Mouse (Mus musculus) fibroblast of lung, adult 2 months (primary cell): Measurements from ENCODE around the gene Apol9a.
"Not testable (repeated sequence)": the region's sequence is repeated elsewhere in the genome, so short reads cannot be mapped to it uniquely, and the experiment has no call there.

Experiments used
- DNase-seq: peaks from one replicate; pipeline ENCODE4 v3.0.0-alpha.2; 2011; ENCODE audit warnings: low read depth

The Apol9a gene

DNA sequence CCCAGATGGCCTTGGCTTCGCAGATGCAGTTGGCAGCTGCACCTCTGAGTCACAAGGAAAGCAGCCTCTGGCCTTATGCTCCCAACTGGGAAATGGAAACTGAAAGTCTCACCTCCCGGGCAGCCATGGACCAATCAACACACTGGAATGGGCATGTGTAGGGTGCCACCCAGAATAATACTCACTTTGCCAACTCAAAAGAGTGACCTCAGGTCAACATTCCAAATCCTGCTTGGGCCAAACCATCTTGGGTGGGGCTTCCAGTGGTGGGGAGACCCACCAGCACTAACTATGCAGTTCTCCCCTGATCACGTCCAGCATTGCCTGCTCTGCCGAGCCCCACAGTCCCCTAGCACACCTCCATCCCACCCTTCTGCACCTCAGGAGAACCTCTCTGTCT lies at the start of gene Apol9a:
Apol9a (minus strand) TSS at position 101 of the 400 bp plus-strand sequence.
- not testable (repeated sequence) for DNase-seq

DNA sequence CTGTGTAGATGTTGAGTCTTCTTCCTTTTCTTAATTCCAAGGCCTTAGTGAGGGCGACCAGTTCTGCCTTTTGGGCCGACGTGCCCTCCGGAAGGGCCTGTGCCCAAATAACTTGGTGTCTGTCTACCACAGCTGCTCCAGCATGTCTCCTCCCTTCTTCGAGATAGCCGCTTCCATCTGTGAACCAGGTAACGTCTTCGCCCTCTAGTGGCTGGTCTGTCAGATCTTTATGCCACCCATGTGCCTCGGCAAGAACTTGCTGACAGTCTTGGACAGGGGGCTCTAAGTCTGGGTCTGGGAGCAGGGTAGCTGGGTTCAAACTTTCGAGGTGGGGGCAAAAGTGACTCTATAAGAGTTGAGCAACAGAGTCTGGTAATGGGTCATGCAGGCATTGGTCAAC lies 39.0 kb upstream of the Apol9a start:
- DNase-seq: not testable (repeated sequence)

GRCm38 (mm10) chr15:77447392-77447791 lies 36.5 kb upstream of the Apol9a start, which contains the start of gene Apol7b:
Gene Apol7b, minus strand, starts transcription at chr15:77447492.
- DNase-seq: not testable (repeated sequence)

GRCm38 (mm10) chr15:77445668-77446067 lies 34.7 kb upstream of the Apol9a start:
- not testable (repeated sequence) for DNase-seq

DNA sequence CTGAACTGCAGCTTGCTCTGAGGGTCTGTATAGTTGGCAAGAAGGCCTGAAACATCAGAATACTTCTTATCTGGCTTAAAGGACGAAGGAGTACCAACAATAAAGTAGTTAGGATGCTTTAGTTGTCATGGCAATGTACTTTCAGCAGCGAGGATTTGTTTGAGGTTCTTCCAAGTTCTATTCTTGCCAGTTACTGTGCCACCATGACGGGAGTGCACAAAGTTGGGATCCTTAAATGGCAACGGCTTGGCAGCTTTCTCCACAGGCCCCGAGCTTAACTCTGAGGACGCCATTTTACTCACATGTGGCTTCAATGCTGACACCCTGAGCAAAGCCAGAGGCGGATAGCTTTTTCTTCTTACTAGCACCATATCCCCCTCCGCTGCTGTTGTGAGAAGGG lies 33.8 kb upstream of the Apol9a start:
- not testable (repeated sequence) for DNase-seq

DNA sequence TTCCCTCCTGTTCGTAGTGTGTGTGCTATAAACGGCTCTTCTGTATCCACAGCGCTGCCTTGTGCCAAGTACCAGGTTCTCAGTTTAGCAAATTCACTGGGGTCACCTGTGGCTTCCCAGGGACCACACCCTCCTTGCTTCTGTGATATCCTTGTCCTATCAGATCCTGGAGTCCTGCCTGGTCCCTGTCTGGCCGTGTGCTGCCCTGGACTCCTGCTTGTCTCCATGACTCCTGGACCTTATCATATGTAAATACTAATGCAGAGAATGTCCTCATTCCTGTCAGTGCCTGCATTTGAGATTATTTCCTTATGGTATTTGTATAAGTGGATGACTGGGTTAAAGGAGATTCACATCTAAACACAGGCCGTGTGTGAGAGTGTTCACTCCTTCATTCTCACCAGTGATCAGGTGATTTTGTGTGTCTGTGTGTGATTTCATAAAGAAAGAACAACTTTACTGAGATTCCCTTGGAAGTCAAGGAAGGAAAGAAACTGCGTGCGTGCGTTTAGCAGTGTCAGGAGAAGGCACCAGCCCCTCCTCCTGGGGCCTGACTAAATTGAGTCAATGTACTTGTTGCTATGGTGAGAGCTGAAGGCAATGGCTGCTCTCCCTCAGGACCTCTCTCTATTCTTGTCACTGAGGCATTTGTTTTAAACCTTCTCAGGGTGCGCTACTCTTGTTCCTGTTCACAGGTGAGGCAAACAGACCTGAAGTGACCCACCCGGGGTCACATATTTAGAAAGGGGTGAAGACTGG lies 17.9 kb upstream of the Apol9a start:
- DNase-seq: not testable (repeated sequence)

- not testable (repeated sequence) for DNase-seq
Observed at GRCm38 (mm10) chr15:77422925-77423324, 12.0 kb upstream of the Apol9a start.

GRCm38 (mm10) chr15:77419657-77420056 lies 8.7 kb upstream of the Apol9a start:
- DNase-seq: not testable (repeated sequence)

DNA sequence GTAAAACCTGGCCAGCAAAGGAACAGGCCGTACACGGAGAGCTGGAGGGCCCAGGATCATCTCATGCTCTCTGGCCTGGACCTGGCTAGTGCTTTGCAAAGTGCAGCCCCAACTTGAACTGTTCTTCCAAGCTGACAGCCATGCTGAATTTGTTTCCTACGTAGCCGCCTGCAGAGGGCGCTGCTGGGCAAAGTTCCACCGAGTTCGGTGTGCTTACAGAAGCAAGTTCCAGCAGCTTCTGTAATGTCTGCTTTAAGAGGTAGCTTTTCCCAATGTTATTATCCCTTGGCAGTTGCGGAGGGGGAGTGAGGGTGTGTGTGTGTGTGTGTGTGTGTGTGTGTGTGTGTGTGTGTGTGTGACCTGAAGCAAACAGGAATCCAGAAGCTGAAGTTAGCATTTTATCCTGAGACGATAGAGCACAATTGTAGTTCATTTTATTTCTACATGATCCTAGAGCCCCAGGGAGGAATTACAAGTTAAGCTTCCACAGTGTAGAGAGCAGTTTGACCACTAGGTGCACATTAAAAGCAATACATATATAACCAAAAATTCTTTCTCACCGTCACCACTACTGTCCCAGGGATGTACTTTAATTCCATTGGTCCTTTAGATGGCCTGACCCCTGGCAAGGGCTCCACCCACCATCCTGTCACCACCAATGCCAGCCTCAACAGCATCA lies 5.9 kb upstream of the Apol9a start:
- not testable (repeated sequence) for DNase-seq

DNA sequence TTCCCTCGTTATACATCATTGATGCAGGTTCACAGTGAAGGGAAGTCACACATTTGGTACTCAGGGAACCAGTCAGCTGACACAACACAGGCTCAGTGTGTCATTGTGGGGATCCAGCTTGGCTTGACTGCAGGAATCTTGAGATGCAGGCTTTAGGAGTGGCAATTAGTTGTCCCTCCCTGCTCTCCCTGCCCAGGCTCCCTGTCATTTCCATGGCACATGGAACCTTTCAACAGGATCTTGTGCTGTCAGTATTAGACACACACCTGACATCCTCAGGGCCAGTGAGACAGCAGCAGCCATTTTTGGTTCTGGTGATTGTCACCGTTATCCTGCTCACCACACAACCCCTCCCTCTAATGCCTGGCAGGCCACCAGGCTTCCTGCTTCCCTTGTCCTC lies 4.7 kb upstream of the Apol9a start:
- not testable (repeated sequence) for DNase-seq

GRCm38 (mm10) chr15:77412695-77413094 lies 1.8 kb upstream of the Apol9a start:
- not testable (repeated sequence) for DNase-seq

GRCm38 (mm10) chr15:77406370-77406769 lies 4.6 kb downstream of the Apol9a start:
- peak; percentile 28 for DNase-seq

- not testable (repeated sequence) for DNase-seq
Observed at GRCm38 (mm10) chr15:77399027-77399426, 11.9 kb downstream of the Apol9a start, which contains the start of gene Apol7a. Gene Apol7a, minus strand, starts transcription at chr15:77399110.

- DNase-seq: peak; percentile 95
Observed at GRCm38 (mm10) chr15:77397450-77398132, 13.3 kb downstream of the Apol9a start.

- DNase-seq: not testable (repeated sequence)
Observed at GRCm38 (mm10) chr15:77393832-77394231, 17.1 kb downstream of the Apol9a start.

DNA sequence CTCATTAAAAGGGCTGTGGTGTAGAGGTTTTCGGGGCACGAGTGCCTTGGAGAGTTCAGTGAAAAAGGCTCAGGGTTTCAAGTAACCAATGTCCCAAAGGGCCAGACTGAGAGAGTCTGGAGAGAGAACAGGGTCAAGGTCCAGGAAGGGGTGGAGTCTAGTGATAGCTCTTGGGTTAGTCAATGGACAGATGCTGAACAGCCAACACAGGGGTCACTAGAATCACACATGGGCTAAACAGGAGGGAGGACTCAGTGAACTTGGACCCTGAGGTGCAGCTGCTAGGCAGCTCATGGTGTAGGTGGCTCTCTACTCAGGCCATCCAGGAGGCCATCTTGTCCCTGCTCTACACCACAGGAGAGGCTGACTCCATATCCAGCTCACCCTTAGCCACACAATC lies 23.5 kb downstream of the Apol9a start:
- DNase-seq: no peak

DNA sequence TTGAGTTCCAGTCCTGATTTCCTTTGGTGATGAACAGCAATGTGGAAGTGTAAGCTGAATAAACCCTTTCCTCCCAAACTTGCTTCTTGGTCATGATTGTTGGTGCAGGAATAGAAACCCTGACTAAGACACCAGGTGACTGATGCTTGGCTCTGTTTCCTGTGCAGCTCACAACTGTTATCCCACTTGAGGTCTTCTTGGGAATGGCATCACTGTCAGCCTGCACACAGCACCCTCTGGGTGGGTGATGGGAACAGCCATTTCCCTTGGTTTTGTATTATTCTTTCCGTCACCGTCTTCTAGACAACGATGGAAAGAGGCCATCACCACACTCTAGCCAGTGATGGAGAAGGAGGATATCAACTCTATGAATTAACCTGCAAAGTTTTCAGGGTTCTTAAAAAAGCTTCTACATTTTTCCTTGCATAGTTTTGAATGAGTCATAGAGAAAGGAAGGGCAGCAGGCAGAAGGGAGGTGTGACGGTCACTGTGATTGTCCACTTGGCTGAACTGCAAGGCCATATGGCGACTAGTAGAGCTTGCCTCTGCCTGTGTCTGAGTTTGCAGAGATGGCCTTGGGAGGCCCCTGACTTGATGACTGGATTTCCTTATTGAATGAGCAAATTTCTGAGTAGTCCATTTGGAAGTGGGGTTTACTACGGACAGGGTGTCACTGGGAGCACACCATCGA lies 26.4 kb downstream of the Apol9a start:
- no peak for DNase-seq

GRCm38 (mm10) chr15:77382880-77383279 lies 28.1 kb downstream of the Apol9a start:
- no peak for DNase-seq

- DNase-seq: no peak
Observed at GRCm38 (mm10) chr15:77382271-77382850, 28.6 kb downstream of the Apol9a start.

DNA sequence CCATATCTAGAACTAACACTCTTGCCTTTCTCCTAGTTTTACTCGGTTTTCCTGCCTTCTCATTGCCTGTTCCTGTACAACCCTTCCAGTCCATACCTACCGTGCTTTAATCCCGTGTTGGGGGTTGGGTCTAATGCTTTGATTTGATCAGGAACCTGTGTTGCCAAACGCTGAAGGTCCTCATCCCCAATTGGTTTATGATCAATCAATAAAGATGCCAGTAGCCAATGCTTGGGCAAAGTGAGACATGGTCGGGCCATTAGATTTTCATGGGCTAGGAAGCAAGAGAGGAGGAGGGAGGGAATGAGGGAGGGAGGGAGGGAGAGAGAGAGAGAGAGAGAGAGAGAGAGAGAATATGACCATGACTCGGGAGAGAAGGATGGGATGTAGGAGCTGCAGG lies 29.5 kb downstream of the Apol9a start:
- no peak for DNase-seq

DNA sequence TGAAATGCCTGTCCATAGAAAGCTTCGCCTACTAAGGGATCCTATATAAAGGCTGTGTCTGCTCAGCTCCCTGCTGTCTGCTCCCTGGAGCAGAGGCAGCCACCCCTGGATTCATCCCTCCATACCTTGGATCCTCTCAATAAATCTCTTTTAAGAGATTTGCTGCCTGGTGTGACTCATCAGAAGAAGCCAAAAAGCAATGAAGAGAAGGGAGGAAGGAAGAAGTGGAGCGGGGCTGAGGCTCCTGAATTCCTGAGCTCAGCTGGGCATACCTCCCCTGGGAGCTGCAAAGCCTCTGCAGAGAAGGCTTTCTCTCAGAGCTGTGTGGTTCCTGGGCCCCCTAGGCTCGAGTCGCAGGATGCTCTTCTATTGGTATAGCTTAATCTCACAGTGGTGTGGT lies 31.0 kb downstream of the Apol9a start:
- no peak for DNase-seq

GRCm38 (mm10) chr15:77377419-77377818 lies 33.5 kb downstream of the Apol9a start:
- no peak for DNase-seq
